Mouse (Mus musculus) brain, embryonic 18.5 days (tissue): Measurements from ENCODE around the gene Tmem8.
"Not testable (repeated sequence)": the region's sequence is repeated elsewhere in the genome, so short reads cannot be mapped to it uniquely, and the experiment has no call there.

Experiments used
- DNase-seq: peaks from one replicate; pipeline ENCODE4 v3.0.0-alpha.2; 2012; ENCODE audit warnings: low read depth, low spot score

Gene Tmem8

DNA sequence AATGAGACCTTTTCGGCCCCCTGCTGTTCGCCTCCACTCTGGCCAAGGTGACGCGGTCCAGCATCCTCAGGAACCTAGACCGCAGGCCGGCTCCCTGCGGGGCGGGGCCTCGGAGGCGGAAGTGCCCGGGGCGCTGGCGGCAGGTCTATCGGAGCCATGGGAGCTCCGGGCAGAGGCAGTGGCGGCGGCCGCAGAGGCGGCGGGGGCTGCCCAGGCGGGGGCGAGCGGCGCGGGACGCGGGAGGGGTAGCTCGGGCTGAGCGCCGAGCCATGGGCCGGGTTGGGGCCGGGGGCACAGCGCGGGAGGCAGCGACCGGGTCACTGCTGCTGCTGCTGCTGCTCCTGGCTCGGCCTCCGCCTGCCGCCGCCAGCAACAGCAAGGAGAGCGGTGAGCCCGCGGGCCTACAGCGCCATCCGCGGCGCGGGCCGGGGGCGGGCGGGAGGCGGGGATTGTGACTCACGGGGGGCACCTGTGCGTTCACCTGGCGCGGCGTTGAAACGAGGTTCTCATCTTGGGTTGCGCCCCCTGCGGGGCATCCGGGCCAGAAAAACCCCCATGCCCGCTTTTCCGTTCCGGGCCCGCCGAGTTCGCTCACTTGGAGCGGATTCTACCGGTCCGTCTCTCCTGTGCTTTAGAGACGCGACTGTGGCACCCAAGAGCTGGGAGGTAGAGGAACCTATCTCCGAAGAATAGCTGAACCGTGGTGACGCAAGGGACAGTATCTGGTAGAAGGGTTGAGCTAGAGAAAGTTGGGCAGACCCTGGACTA lies at the start of gene Tmem8:
Gene Tmem8 (plus strand): TSS at position 119 of the 768 bp plus-strand sequence.
- DNase-seq = no peak

DNA sequence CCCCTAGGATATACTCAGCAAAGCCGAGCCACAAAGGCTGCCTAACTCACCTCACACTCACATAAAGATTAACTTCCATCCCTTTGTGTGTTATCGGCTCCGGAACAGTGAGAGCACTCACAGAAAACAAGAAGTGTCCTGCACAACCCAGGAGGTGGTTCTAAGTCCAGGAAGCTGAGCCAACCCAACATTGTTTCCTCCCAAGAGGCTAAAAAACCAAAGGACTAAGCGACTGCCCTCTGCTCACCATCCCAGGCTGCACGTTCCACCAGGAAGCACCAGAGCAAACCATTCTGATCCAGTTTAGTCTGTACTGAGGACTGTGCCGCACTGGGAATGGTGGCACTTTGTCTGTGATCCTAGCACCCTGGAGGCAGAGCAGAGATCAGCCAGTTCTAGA lies 48.2 kb upstream of the Tmem8 start:
- DNase-seq = no peak

DNA sequence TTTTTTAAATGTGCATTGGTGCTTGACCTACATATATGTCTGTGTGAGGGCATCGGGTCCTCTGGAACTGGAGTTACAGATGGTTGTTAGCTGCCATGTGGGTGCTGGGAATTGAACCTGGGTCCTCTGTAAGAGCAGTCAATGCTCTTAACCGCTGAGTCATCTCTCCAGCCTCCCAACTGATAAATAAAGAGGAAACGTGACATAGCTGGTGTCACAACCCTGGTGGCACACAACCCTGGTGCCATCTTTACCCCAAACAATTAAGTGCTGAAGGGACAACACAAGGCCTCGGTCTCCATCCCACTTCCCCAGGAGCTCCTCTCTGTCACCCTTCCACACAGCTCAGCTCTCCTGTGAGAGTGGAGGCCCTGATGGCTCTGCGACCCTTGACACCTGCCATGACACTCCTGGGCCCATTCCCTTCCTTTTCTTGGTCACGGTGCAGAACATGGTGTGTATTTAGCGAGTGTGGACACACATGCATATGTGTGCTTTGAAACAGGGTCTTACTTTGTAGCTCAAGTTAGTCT lies 46.5 kb upstream of the Tmem8 start:
- no peak for DNase-seq

DNA sequence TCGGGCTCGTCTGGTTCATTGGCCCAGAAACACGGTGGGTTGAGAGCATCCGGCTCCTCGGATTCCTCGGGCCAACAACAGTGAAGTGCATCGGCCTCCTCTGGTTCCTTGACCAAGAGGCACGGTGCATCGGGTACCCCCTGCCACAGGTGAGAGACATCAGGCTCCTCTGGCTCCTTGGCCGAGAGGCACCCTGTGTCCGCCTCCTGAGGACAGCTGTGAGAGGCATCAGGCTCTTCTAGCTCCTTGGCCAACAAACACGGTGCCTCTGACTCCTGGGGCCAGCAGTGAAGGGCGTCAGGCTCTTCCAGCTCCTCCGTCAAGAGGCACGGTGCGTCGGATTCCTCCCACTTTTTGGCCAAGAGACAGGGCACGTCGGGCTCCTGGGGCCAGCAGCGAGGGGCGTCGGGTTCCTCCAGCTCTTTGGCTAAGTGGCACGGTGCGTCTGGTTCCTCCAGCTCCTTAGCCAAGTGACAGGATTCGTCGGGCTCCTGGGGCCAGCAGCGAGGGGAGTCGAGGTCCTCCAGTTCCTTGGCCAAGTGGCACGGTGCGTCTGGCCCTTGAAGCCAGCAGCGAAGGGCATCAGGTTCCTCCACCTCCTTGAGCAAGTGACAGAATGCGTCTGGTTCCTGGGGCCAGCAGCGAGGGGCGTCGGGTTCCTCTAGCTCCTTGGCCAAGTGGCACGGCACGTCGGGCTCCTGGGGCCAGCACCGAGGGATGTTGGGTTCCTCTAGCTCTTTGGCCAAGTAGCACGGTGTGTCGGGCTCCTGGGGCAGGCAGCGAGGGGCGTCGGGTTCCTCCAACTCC lies 44.9 kb upstream of the Tmem8 start:
- no peak for DNase-seq

GRCm38 (mm10) chr17:26068831-26069739 lies 44.0 kb upstream of the Tmem8 start, which contains the start of gene Rab11fip3:
TSS of gene Rab11fip3 (minus strand) at chr17:26069555.
- DNase-seq = peak; percentile 85

DNA sequence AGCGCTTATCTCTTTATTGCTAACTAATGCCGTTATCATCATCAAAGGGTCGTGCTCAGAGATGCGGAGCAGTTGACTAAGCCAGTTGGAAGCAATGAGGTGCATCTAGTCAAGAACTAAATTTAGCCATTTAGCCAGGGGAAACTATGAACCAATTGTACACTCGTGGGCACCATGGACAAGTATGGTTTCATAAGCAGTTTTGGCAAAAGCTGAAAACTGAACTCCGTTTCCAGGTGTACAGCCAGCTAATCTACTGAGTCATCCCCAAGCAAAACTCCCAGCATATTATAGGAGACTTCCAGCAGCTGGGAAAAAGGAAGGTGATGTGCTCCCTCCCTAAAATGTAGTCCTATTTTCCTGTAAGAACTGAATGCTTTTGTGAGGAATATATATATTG lies 43.0 kb upstream of the Tmem8 start:
- no peak for DNase-seq

- no peak for DNase-seq
Observed at GRCm38 (mm10) chr17:26075246-26075645, 37.9 kb upstream of the Tmem8 start.

- DNase-seq = no peak
Observed at GRCm38 (mm10) chr17:26078851-26079250, 34.2 kb upstream of the Tmem8 start.

DNA sequence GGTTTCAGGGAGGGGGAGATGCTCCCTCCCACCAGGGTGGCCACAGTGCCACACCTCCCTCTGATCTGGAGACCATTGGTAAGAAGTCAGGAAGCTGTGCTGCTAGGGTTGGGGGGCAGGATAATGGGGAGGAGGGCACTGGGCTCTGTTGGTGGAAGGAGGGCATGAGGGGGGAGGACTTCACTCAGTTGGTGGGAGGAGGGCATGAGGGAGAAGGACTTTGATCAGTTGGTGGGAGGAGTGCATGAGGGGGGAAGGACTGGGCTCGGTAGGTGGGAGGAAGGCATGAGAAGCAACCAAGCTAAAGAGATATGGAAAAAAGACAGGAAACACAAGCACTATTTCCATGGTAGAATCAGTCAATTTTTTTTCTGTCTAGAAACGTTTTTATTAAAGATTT lies 32.2 kb upstream of the Tmem8 start:
- DNase-seq = no peak

GRCm38 (mm10) chr17:26087059-26087564 lies 26.0 kb upstream of the Tmem8 start:
- DNase-seq = no peak

GRCm38 (mm10) chr17:26089905-26090632 lies 23.0 kb upstream of the Tmem8 start, which contains the start of gene Decr2:
TSS of gene Decr2 (minus strand) at chr17:26090337.
- peak; percentile 84 for DNase-seq

DNA sequence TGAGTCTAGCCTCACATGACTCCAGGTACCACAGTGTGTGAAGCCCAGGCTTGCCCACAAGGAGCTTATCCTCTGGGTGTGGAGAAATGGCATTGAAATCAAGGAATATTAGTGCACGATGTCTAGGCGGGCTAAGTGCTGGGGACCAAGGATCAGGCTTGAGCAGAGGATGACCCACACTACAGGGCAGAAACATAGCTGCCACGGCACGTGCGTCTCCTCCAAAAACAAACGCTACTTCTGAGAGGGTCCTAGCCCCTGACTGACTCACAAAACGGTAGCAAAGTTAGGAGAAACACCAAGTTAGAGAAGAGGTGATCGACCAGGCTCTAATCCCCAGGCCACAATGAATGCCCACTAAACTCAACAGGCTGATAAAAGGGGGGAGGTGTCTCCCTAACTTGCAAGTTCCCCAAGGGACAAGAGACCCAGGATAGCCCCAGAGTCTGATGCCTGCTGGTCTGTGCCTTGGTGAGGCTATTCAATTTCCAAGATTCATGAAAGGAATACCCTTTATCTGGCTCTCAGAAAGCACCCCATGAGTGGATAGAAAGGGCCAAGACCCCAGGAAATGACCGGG lies 18.5 kb upstream of the Tmem8 start:
- no peak for DNase-seq

GRCm38 (mm10) chr17:26095121-26095740 lies 17.9 kb upstream of the Tmem8 start, which contains the start of gene Nme4:
TSS of gene Nme4 (minus strand) at chr17:26095602.
- no peak for DNase-seq

GRCm38 (mm10) chr17:26098461-26098860 lies 14.6 kb upstream of the Tmem8 start:
- no peak for DNase-seq

DNA sequence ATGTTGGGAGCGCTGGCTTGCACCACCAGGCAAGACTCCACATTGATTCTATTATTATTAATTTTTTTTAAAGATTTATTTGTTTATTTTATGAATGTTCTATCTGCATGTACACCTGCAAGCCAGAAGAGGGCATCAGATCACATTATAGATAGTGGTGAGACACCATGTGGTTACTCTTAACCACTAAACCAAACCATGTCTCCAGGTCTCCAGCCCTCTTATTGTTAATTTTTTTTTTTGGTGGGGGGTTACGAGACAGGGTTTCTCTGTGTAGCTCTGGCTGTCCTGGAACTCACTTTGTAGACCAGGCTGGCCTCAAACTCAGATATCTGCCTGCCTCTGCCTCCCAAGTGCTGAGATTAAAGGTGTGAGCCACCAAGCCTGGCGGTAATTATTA lies 13.8 kb upstream of the Tmem8 start:
- not testable (repeated sequence) for DNase-seq

DNA sequence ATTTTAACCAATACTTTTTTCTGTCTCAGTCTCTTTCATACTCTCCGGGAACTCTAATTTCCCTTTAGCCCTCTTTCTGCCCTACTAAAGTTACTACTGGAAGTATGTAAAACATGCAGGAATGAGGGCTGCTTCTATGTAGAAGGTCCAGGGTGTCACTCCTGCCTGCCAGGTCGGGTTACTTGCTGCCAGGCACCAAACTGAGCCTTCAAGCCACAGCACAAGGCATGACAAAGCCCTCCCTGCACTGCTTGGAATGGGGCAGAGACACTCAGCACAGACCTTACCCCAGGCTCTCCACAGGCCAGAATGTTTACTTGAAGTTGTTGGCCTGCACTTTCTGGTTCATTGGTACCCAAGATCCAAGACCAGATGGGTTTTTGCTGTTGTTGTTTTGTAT lies 12.9 kb upstream of the Tmem8 start:
- no peak for DNase-seq

- no peak for DNase-seq
Observed at GRCm38 (mm10) chr17:26101478-26101877, 11.6 kb upstream of the Tmem8 start.

DNA sequence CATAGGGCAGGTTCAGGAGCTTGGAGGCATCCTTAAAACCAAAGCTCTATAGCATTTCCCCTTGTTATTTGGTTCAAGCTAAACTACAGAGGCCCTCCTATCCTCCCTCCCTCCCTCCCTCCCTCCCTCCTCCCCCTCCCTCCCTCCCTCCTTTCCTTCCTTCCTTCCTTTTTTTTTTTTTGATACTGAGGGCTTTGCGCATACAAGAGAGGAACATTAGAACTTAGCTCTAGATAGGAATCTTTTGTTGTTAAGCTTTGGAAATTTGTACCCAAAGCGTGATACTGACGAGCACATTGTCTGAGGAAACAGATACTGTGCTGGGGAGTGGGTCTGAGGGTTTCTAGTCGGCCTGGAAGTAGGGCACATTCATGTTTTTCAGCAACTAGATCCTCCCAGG lies 7.5 kb upstream of the Tmem8 start:
- DNase-seq = no peak

GRCm38 (mm10) chr17:26110156-26110555 lies 2.9 kb upstream of the Tmem8 start:
- no peak for DNase-seq

DNA sequence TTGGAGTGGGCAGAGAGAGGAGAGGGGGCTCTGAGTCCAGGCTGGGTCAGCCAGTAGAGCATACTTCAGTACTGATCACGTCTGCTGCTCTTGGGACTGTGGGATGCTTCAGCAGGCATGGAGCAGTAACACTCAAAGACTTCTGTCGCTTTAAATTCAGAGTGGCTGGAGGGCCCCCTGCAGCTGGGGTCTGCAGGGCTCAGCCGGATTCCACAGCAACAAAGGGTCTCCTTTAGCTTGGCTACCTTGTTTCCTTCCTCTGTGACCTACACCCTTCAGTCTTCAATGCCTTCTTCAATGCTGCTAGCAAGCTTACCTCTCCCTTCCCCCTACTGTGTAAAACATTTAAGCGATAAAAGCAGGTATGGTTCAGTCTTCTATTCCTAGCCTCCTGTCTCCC lies 2.1 kb upstream of the Tmem8 start:
- no peak for DNase-seq
